Mouse (Mus musculus) liver, postnatal 0 days (tissue): ENCODE measurements around the gene Wfdc3.

Source experiments
- CTCF ChIP-seq: sonication (generic); IDR thresholded peaks from 2 replicates; pipeline ENCODE4 v1.5.1; 2016; ENCODE audit warnings: antibody characterized with exemption, low read depth
- EP300 ChIP-seq: IDR thresholded peaks from 2 replicates; pipeline ENCODE4 v1.6.1; 2016; ENCODE audit warnings: antibody characterized with exemption, low read depth, mild to moderate bottlenecking

- no peak for TF ChIP-seq CTCF
- no peak for TF ChIP-seq EP300
Observed at GRCm38 (mm10) chr2:164744987-164745386, 744 bp downstream of the Wfdc3 start.
